Mouse (Mus musculus) midbrain, embryonic 16.5 days (tissue): ENCODE measurements around the gene Bmp6. TPM values are rescaled to one million over a fixed set of nuclear protein-coding genes. Genes with fewer than 3 reads are reported as not detected.

Experiments used
- ATAC-seq: fragments of 200-750 bp; cut with Nextera tagmentation; 2 replicates; pipeline ENCODE4 v1.8.0; 2017; ENCODE audit warnings: moderate TSS enrichment
- H3K27ac ChIP-seq: fragments of 300-500 bp; sonication (generic); 2 replicates; pipeline ENCODE4 v1.5.1; 2014; ENCODE audit warnings: mild to moderate bottlenecking, low read length, mixed read lengths
- H3K27me3 ChIP-seq: fragments of 300-500 bp; sonication (generic); 2 replicates; pipeline ENCODE4 v1.6.1; 2014; ENCODE audit warnings: low read depth, low read length, mixed read lengths; ENCODE audit not compliant: control insufficient read depth, insufficient read depth
- H3K36me3 ChIP-seq: fragments of 300-500 bp; sonication (generic); 2 replicates; pipeline ENCODE4 v1.6.1; 2014; ENCODE audit warnings: mild to moderate bottlenecking, low read length, moderate library complexity, mixed read lengths; ENCODE audit not compliant: control insufficient read depth, insufficient read depth
- H3K4me1 ChIP-seq: fragments of 300-500 bp; sonication (generic); 2 replicates; pipeline ENCODE4 v1.6.1; 2014; ENCODE audit warnings: mild to moderate bottlenecking, low read length, mixed read lengths; ENCODE audit not compliant: control insufficient read depth, insufficient read depth
- H3K4me2 ChIP-seq: fragments of 300-500 bp; sonication (generic); 2 replicates; pipeline ENCODE4 v1.6.1; 2014; ENCODE audit warnings: mild to moderate bottlenecking, low read length, mixed read lengths
- H3K4me3 ChIP-seq: fragments of 300-500 bp; sonication (generic); 2 replicates; pipeline ENCODE4 v1.5.1; 2014; ENCODE audit warnings: low read depth, mild to moderate bottlenecking, low read length, moderate library complexity, mixed read lengths
- H3K9ac ChIP-seq: fragments of 300-500 bp; sonication (generic); 2 replicates; pipeline ENCODE4 v1.6.1; 2014; ENCODE audit warnings: low read depth, low read length, mixed read lengths
- H3K9me3 ChIP-seq: fragments of 300-500 bp; sonication (generic); replicated peaks from 2 replicates; pipeline ENCODE4 v1.6.1; 2014; ENCODE audit warnings: mild to moderate bottlenecking, low read length, mixed read lengths; ENCODE audit not compliant: control insufficient read depth, poor library complexity, severe bottlenecking
- WGBS: fragments of 180-500 bp; shearing (Covaris S2); extraction: QIAGEN DNeasy Blood & Tissue Kit; methylation state at CpG from one replicate; pipeline ENCODE4 v1.1.7; 2014; 5-methylcytosine and 5-hydroxymethylcytosine counted together
- polyA plus RNA-seq: library from polyadenylated mRNA; unstranded; fragments of >200 nt; fragmentation: Nextera tagmentation; extraction: Ambion mirVana; gene quantifications from 2 replicates; pipeline ENCODE4 v1.2.1, GENCODE M21; 2015

Gene Bmp6
- polyA plus RNA-seq, 1 experiment from 2014 or later, result 2.2 TPM

GRCm38 (mm10) chr13:38327377-38327776 lies 17.5 kb upstream of the Bmp6 start:
- Histone ChIP-seq H3K9me3 (no peaks in the 10 kb centered on the region), H3K4me3 (no peak overlapping the region), H3K27me3 (no peaks in the 10 kb centered on the region), H3K4me2 (no peak overlapping the region), H3K36me3 (no peaks in the 10 kb centered on the region), H3K9ac (no peak overlapping the region), H3K4me1 (peaks cover 4% of the 10 kb centered on the region; the same call in 1 of the 2 replicates), H3K27ac (no peak overlapping the region)
- WGBS, result 50% methylated on average over 2 of the region's 2 CpGs
- ATAC-seq, result no peak

- Histone ChIP-seq H3K9ac (no peak overlapping the region), H3K4me3 (no peak overlapping the region), H3K36me3 (no peaks in the 10 kb centered on the region), H3K27ac (no peak overlapping the region), H3K27me3 (no peaks in the 10 kb centered on the region), H3K9me3 (no peaks in the 10 kb centered on the region), H3K4me2 (no peak overlapping the region), H3K4me1 (no peaks in the 10 kb centered on the region)
- no peak for ATAC-seq
- WGBS, result 89% methylated on average over 5 of the region's 5 CpGs
Observed at GRCm38 (mm10) chr13:38333496-38333895, 11.4 kb upstream of the Bmp6 start.

GRCm38 (mm10) chr13:38342598-38342997 lies 2.3 kb upstream of the Bmp6 start:
- 33% methylated on average over 7 of the region's 7 CpGs for WGBS
- Histone ChIP-seq H3K9me3 (no peaks in the 10 kb centered on the region), H3K9ac (no peak overlapping the region), H3K4me2 (no peak overlapping the region), H3K4me1 (peaks cover 24% of the 10 kb centered on the region), H3K27ac (no peak overlapping the region), H3K4me3 (no peak overlapping the region), H3K36me3 (no peaks in the 10 kb centered on the region), H3K27me3 (peaks cover 38% of the 10 kb centered on the region)
- no peak for ATAC-seq

GRCm38 (mm10) chr13:38343202-38343601 lies 1.7 kb upstream of the Bmp6 start:
- no peaks in the 10 kb centered on the region for H3K36me3 ChIP-seq
- no peak for ATAC-seq
- 77% methylated on average over 2 of the region's 2 CpGs for WGBS

GRCm38 (mm10) chr13:38345431-38345820 lies 519 bp downstream of the Bmp6 start:
- peak overlapping the region; percentile 59 for H3K9ac ChIP-seq
- WGBS, result 0% methylated on average over 27 of the region's 32 CpGs
- H3K27ac ChIP-seq, result no peak overlapping the region
- peak; percentile 52 for ATAC-seq
- peaks cover 49% of the 10 kb centered on the region for H3K27me3 ChIP-seq
- peaks cover 25% of the 10 kb centered on the region for H3K4me1 ChIP-seq
- no peaks in the 10 kb centered on the region for H3K36me3 ChIP-seq
- H3K4me3 ChIP-seq, result peak overlapping the region; percentile 51
- H3K4me2 ChIP-seq, result peak overlapping the region; percentile 94
- no peaks in the 10 kb centered on the region for H3K9me3 ChIP-seq

More at GRCm38 (mm10) chr13:38343202-38343601, 1.7 kb upstream of the Bmp6 start:
- Histone ChIP-seq H3K27ac (no peak overlapping the region), H3K4me1 (peaks cover 25% of the 10 kb centered on the region), H3K9ac (no peak overlapping the region), H3K4me3 (no peak overlapping the region), H3K4me2 (no peak overlapping the region), H3K27me3 (peaks cover 43% of the 10 kb centered on the region), H3K9me3 (no peaks in the 10 kb centered on the region)

GRCm38 (mm10) chr13:38346096-38346915 lies 1.4 kb downstream of the Bmp6 start:
- Histone ChIP-seq H3K4me2 (peak overlapping the region; percentile 94), H3K27ac (no peak overlapping the region), H3K4me1 (peaks cover 25% of the 10 kb centered on the region), H3K36me3 (no peaks in the 10 kb centered on the region), H3K27me3 (peaks cover 49% of the 10 kb centered on the region), H3K9me3 (no peaks in the 10 kb centered on the region), H3K4me3 (peak overlapping the region; percentile 51), H3K9ac (peak overlapping the region; percentile 59)
- under 1% methylated on average over 57 of the region's 63 CpGs for WGBS
- peak; percentile 26 for ATAC-seq

- Histone ChIP-seq H3K4me3 (peak overlapping the region; percentile 51), H3K4me2 (peak overlapping the region; percentile 94), H3K9me3 (no peaks in the 10 kb centered on the region), H3K4me1 (peaks cover 25% of the 10 kb centered on the region), H3K27me3 (peaks cover 49% of the 10 kb centered on the region), H3K9ac (0 out of 2 replicates have a peak overlapping the region, but pooled peaks have one; percentile 6), H3K27ac (no peak overlapping the region), H3K36me3 (no peaks in the 10 kb centered on the region)
- WGBS, result 4% methylated on average over 19 of the region's 19 CpGs
- no peak for ATAC-seq
Observed at GRCm38 (mm10) chr13:38347021-38347774, 2.3 kb downstream of the Bmp6 start.

GRCm38 (mm10) chr13:38347775-38348135 lies 2.8 kb downstream of the Bmp6 start:
- H3K4me3 ChIP-seq, result no peak overlapping the region
- no peak overlapping the region for H3K9ac ChIP-seq
- H3K4me2 ChIP-seq, result no peak overlapping the region
- H3K27me3 ChIP-seq, result peaks cover 49% of the 10 kb centered on the region
- ATAC-seq, result no peak
- H3K36me3 ChIP-seq, result no peaks in the 10 kb centered on the region
- no peaks in the 10 kb centered on the region for H3K9me3 ChIP-seq
- no peak overlapping the region for H3K27ac ChIP-seq
- WGBS, result 21% methylated on average over 5 of the region's 5 CpGs
- H3K4me1 ChIP-seq, result peaks cover 25% of the 10 kb centered on the region

GRCm38 (mm10) chr13:38349046-38349445 lies 4.1 kb downstream of the Bmp6 start:
- Histone ChIP-seq H3K9ac (no peak overlapping the region), H3K9me3 (no peaks in the 10 kb centered on the region), H3K27me3 (peaks cover 43% of the 10 kb centered on the region), H3K36me3 (no peaks in the 10 kb centered on the region), H3K4me3 (no peak overlapping the region), H3K27ac (no peak overlapping the region), H3K4me1 (peaks cover 25% of the 10 kb centered on the region), H3K4me2 (no peak overlapping the region)
- no peak for ATAC-seq
- 83% methylated on average over 4 of the region's 4 CpGs for WGBS
